Mouse (Mus musculus) neural tube, embryonic 10.5 days (tissue): ENCODE measurements at regions not wholly inside any gene's neighbourhood (a gene's known extent, or its start where the extent isn't known, plus 50 kb on each side); places are given as distances from the start of the nearest gene placed in this dataset.

Source experiments
- DNase-seq: peaks from one replicate; pipeline ENCODE4 v3.0.0-alpha.2; 2017; ENCODE audit warnings: low spot score; ENCODE audit errors: extremely low spot score

DNA sequence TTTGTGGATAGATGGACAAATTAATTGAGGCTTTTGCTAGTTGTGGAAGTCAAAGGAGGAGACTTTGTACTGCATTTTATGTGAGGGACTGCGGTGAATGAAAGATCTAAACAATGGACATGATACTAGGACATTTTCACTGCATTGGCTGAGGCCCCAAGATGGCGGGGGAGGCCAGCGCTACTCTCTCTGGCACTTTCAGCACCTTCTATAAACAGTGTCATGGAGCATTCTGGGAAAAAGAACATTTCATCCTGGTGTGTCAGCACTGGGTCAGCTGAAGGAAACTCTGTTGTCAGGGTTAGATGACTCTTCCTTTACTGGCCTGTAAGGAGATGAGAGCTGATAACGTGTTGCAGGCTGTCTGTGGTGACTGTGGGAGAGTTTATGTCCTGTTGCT lies 449.4 kb downstream of the Etnk1 start:
- DNase-seq = no peak

- DNase-seq = no peak
These were observed 451.5 kb downstream of the Etnk1 start for GRCm38 (mm10) chr6:143618558-143618957.

DNA sequence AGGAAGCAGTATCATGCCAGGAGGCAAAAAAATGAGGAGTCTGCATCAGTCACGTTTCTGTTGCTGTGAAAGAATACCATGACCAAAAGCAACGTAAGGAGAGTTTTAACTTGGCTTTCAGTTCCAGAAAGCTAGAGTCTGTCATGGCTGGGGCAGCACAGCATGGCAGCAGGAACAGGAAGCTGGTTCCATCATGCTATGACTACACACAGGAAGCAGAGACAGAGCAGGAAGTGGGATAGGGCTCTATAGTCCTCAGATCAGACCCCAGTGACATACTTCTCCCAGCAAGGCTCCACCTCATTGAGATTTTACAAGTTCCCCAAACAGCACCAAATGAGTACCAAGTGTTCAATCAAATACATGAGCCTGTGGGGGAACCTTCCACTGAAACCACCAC lies 453.6 kb downstream of the Etnk1 start:
- no peak for DNase-seq

DNA sequence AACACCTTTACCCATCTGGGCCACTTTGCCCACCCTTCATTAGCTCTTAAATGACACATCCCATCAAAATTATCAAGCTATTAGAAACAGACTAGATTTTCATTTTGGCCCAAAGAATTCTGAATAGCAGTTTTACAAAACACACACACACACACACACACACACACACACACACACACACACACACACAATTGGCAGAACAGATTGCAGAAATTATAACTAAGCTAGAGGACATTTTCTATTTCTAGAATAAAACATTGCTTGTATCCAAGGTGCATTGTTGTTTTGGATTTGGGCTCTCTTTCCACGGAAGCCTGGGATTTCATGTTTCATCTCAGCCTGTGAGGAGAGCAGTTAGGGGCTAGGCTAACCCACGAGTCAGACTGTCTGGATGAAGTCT lies 455.1 kb downstream of the Etnk1 start:
- DNase-seq = no peak

DNA sequence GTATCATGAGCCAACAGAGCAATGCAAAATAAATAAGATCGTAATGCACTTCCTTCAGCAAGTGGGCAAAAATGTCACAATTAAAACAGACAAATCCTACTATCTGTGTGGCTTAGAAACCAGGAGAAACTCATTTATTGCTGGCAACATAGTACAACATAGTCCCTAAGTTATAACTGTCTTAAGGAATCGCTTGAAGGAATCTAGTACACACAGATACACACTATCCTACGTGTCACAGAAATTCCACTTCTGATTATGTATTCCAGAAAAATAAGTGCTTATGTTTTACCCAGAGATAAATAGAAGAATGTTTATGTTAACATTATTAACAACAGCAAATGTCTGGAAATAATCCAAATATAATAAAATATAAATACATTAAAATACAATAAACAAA lies 457.9 kb downstream of the Etnk1 start:
- no peak for DNase-seq

GRCm38 (mm10) chr6:143631581-143631980 lies 464.6 kb downstream of the Etnk1 start:
- DNase-seq = no peak

DNA sequence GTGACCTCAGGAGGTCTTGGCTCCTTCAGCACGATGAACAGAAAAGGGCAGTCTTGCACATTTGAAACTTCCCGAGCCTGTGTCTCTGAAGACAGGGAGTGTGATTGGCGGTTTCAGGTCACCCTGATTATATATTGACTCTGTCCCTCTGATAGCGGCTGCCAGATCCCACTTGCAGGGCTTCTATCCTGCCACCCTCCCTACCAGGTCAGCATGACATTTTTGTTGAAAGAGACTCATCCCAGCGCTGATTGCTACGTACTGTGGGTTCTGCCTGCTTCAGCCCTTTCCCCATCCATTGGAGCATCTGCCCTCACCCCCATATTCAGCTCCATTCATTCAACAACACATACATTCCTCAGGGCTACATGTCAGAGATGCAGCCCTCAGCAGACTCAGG lies 466.7 kb downstream of the Etnk1 start:
- no peak for DNase-seq

GRCm38 (mm10) chr6:143634334-143634733 lies 467.3 kb downstream of the Etnk1 start:
- no peak for DNase-seq

DNA sequence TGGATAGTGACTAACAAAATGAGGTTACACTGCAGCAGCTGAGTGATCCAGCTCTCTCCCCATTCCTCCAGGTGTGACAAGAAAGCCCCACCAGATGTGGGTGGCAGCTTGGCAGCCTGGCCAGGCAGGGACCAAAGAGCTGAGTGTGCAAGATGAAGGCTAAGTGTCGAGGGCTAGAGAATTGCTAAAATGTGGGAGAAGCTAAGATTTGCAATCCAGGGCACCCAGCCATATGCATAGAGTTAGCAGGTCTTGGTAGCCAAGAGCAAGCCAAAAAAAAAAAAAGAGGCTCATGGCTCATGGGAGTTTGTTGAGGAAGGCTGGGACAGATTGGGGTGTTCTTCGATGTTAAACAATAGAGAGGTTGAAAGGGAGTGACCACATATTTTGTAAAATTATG lies 468.0 kb downstream of the Etnk1 start:
- no peak for DNase-seq

DNA sequence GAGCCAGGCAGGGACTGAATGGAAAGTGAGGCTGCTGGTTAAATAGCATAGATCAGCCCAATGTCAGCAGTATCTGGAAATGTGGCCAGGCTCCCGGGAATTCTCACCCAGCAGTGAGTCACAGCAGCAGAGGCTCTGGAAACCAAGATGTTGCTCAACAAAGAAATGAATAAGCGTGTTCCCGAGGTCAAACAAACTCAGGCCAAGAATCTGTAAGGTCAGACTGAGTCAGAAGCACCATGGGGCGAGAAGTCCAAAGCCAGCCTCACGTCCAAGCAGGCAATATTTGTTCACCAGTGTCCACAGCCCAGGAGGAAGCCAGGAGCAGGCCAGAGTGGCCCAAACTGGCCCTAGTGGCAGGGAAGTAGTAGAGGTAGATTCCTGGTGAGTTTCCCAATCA lies 473.6 kb downstream of the Etnk1 start:
- no peak for DNase-seq

DNA sequence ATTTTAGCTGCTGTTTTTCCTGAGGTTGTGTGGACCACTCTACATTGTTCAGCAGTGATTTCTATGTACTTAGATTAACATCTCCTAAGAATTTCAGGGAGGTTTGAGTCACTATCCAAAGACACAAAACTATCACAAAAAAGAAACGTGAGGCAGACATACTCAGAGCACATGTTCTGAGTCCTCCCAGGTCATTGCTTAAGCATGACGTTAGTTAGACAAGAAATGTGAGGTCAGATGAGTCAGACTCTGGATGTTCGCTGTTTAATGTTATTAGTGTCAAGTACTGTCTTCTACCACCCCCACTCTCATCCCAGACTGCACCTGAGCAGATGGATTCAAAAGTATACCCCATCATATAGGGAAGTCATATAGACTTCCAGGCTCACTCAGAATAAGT lies 475.0 kb downstream of the Etnk1 start:
- DNase-seq = no peak

DNA sequence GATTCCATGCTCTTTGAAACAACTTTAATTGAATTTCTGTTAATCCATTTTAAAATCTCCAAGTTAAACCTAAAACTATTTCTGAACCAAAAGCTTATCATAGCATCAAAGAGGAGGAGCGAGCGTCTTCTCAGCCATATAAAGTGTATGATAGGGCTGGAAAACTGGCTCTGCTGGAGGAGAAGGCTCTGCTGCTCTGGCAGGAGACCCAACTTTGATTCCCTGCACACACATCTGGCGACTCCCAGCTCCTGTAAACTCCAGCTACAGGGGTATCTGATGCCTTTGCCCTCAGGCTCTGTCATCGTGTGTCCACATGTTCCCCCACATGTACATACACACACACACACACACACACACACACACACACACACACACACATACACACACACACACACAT lies 479.0 kb downstream of the Etnk1 start:
- DNase-seq = no peak

DNA sequence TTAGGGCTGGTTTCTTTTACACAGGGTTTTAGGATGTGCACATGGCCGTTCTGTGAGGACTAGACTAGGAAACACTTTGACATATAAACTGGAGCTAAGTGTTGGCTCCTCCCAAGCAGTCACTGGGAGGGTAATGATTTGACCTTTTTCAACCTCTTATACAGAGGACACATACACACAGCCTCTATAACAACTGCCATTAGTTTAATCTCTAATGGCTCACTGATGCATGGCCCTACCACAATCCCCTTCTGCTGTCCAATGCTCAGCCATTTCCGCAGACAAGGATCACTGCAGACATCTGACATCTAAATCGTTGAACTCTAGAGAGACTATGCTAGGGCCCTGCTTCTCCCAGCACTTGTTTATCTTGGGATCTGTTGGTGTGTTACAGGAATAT lies 481.5 kb downstream of the Etnk1 start:
- no peak for DNase-seq

GRCm38 (mm10) chr6:143656576-143656975 lies 489.6 kb downstream of the Etnk1 start:
- no peak for DNase-seq

- DNase-seq = no peak
These were observed 493.8 kb downstream of the Etnk1 start for GRCm38 (mm10) chr6:143660837-143661236.

- DNase-seq = no peak
These were observed 496.3 kb downstream of the Etnk1 start for GRCm38 (mm10) chr6:143663306-143663705.

DNA sequence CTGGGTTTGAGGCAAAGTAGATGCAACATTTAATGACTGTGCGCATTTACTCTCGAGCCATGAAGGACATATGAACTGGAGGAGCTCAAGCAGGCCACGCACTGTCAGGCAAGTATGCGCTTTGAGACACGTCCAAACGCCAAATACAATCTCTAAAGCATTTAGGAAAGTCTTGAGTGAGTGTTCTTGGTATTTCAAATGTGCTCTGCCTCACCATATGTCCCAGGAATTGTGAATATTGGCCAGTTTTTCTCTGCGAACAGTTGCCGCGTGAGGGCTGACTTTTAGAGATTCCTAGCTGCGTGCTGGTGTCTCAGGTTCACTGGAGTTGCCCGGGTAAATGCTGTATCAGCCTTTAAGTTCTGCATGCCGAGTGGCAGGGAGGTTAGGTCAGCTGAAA lies 498.4 kb downstream of the Etnk1 start:
- no peak for DNase-seq

GRCm38 (mm10) chr6:143668551-143668950 lies 501.5 kb downstream of the Etnk1 start:
- no peak for DNase-seq

GRCm38 (mm10) chr6:143669446-143670130 lies 502.6 kb downstream of the Etnk1 start:
- no peak for DNase-seq

DNA sequence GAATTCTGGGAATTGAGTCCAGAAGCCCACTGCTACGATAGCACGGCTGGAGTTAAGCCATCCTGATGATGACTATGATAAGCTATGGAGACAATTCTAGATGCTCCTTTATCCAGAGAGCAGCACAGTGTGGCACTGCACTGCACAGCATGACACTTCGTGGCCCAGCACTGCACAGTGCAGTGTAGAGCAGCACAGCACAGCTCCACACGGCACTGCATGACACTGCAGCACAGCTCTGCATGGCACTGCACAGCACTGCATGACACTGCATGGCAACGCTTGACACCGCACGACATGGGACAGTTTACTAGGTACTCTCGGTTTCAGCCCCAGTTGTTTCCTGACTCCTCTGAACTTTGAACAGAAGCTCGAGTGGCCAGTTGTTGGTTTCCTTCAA lies 523.1 kb downstream of the Etnk1 start:
- no peak for DNase-seq

GRCm38 (mm10) chr6:143690866-143691265 lies 523.8 kb downstream of the Etnk1 start:
- DNase-seq = no peak

- DNase-seq = no peak
These were observed 531.0 kb downstream of the Etnk1 start for GRCm38 (mm10) chr6:143697997-143698396.

DNA sequence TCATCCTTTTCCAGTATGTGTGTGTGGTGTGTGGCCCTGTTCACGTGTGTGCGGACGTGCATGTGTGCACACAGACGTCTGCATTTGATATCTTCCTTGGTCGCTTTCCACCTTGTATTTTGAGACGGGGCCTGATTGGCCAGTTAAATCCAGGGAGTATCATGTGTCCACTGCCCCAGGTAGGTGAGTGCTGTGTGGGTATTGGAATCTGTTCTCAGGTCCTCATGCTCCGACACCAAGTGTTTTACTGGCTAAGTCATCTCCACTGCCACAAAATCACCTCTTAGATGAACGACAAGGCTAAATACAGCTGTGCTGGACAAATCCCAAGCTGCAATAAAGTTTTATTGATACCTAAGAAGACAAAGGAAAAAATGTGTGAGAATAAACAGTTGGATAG lies 537.0 kb downstream of the Etnk1 start:
- DNase-seq = no peak

DNA sequence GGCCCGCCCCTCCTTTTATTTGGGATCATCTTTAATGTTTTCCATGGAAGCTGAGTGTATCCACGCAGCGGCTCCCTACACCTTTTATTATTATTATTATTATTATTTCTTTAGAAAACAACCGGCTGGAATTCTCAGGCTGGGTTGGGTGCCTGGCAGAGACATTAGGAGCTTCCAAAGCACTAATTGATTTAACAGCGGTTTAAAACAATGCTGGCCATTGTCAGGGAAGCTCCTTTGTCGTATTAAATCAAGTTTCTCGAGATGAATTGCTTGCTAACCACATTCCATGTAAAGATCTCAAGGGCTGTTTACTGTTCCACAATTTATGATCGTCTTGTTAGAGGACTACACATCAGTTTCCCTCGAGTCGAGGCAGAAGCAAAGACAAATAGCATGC lies 539.4 kb downstream of the Etnk1 start:
- no peak for DNase-seq
